Mouse (Mus musculus) subcutaneous adipose tissue, adult 2 months (tissue): ENCODE results near the gene Siah2. TPM values are rescaled to one million over a fixed set of nuclear protein-coding genes. Genes with fewer than 3 reads are reported as not detected.

Source experiments
- polyA plus RNA-seq: library from polyadenylated mRNA; depleted of rRNA; stranded (reverse); fragments of >200 nt; gene quantifications from 2 replicates; pipeline ENCODE4 v1.2.3, GENCODE M21; 2012; ENCODE audit warnings: low replicate concordance; rRNA removed

The Siah2 gene
- polyA plus RNA-seq = 6.9 and 14.5 TPM in 2 replicates

GRCm38 (mm10) chr3:58691997-58692721, at the start of gene Siah2:
Siah2 (minus strand) TSS chr3:58692400.

GRCm38 (mm10) chr3:58636406-58637295, 55.5 kb downstream of the Siah2 start, which contains the start of gene Erich6:
Erich6 (minus strand) TSS chr3:58637207.

Other genes starting within 250 kb of the Siah2 start
- 14.0 and 21.7 TPM in 2 replicates for gene Eif2a, start 166.6 kb downstream of the Siah2 start, polyA plus RNA-seq
- 22.5 and 49.4 TPM in 2 replicates for gene Serp1, start 166.5 kb downstream of the Siah2 start, polyA plus RNA-seq
- 53.1 and 53.5 TPM in 2 replicates for gene Selenot, start 115.8 kb downstream of the Siah2 start, polyA plus RNA-seq
- gene Erich6, start 55.2 kb downstream of the Siah2 start, polyA plus RNA-seq = 0.06 and 0.16 TPM in 2 replicates
- gene Mindy4b-ps, start 129.9 kb upstream of the Siah2 start, polyA plus RNA-seq = not detected in 2 replicates
- 0.06 and 0.07 TPM in 2 replicates for gene Clrn1, start 192.9 kb upstream of the Siah2 start, polyA plus RNA-seq